Mouse (Mus musculus) layer of hippocampus, postnatal 14 days (tissue): ENCODE measurements at regions not wholly inside any gene's neighbourhood (a gene's known extent, or its start where the extent isn't known, plus 50 kb on each side); places are given as distances from the start of the nearest gene placed in this dataset.

Experiments used
- DNase-seq, 2 experiments: peaks; one replicate each; pipeline ENCODE4 v3.0.0; 2021 to 2022; ENCODE audit warnings: low spot score in 2 of 2, mixed read lengths in 1 of 2

- peak in 1 of 2 experiments; percentile 12 for DNase-seq
These were observed 373.2 kb upstream of the Arpp21 start for GRCm38 (mm10) chr9:112608932-112609331.

GRCm38 (mm10) chr9:112607221-112607620, 371.5 kb upstream of the Arpp21 start:
- no peak for DNase-seq

GRCm38 (mm10) chr9:112595731-112596130, 360.0 kb upstream of the Arpp21 start:
- DNase-seq: peak in 1 of 2 experiments; percentile 83

- DNase-seq: no peak
These were observed 354.5 kb upstream of the Arpp21 start for GRCm38 (mm10) chr9:112590241-112590640.

- no peak for DNase-seq
These were observed 337.6 kb upstream of the Arpp21 start for GRCm38 (mm10) chr9:112573316-112573715.

GRCm38 (mm10) chr9:112561348-112561747, 325.6 kb upstream of the Arpp21 start:
- DNase-seq: no peak

- DNase-seq: no peak
These were observed 324.5 kb upstream of the Arpp21 start for GRCm38 (mm10) chr9:112560226-112560625.

GRCm38 (mm10) chr9:112537924-112538323, 302.2 kb upstream of the Arpp21 start:
- DNase-seq: no peak

- peak; percentile 7 to 39 for DNase-seq
These were observed 289.6 kb upstream of the Arpp21 start for GRCm38 (mm10) chr9:112525377-112525776.

- no peak for DNase-seq
These were observed 287.5 kb upstream of the Arpp21 start for GRCm38 (mm10) chr9:112523251-112523650.

- DNase-seq: no peak
These were observed 275.0 kb upstream of the Arpp21 start for GRCm38 (mm10) chr9:112510716-112511115.

GRCm38 (mm10) chr9:112506871-112507270, 271.1 kb upstream of the Arpp21 start:
- DNase-seq: no peak

- no peak for DNase-seq
These were observed 262.9 kb upstream of the Arpp21 start for GRCm38 (mm10) chr9:112498676-112499075.

GRCm38 (mm10) chr9:112495930-112496527, 260.3 kb upstream of the Arpp21 start:
- no peak for DNase-seq

- peak; percentile 36 to 70 for DNase-seq
These were observed 255.2 kb upstream of the Arpp21 start for GRCm38 (mm10) chr9:112490963-112491362.

GRCm38 (mm10) chr9:112476644-112477043, 240.9 kb upstream of the Arpp21 start:
- no peak for DNase-seq

GRCm38 (mm10) chr9:112457594-112457993, 221.9 kb upstream of the Arpp21 start:
- DNase-seq: peak in 1 of 2 experiments; percentile 45

GRCm38 (mm10) chr9:112454706-112455105, 219.0 kb upstream of the Arpp21 start:
- DNase-seq: peak; percentile 67 to 92

GRCm38 (mm10) chr9:112447515-112447914, 211.8 kb upstream of the Arpp21 start:
- peak; percentile 62 to 87 for DNase-seq

- no peak for DNase-seq
These were observed 211.2 kb upstream of the Arpp21 start for GRCm38 (mm10) chr9:112446981-112447380.

GRCm38 (mm10) chr9:112446027-112446352, 210.3 kb upstream of the Arpp21 start:
- no peak for DNase-seq

- DNase-seq: no peak
These were observed 209.7 kb upstream of the Arpp21 start for GRCm38 (mm10) chr9:112445230-112446026.

GRCm38 (mm10) chr9:112444220-112444619, 208.5 kb upstream of the Arpp21 start:
- DNase-seq: peak in 1 of 2 experiments; percentile 43
